Mouse (Mus musculus) brain, embryonic 14.5 days (tissue): ENCODE data around the gene Pdzd4.

Source experiments
- CTCF ChIP-seq: fragments of 200-500 bp; IDR thresholded peaks from 2 replicates; pipeline ENCODE4 v1.5.1; 2012; ENCODE audit warnings: inconsistent platforms, mild to moderate bottlenecking, moderate library complexity, borderline replicate concordance; ENCODE audit not compliant: insufficient read depth, insufficient read length; ENCODE audit errors: extremely low read depth
- POLR2A ChIP-seq: fragments of 200-500 bp; IDR thresholded peaks from 2 replicates; pipeline ENCODE4 v1.6.1; 2012; ENCODE audit warnings: mild to moderate bottlenecking, inconsistent platforms, borderline replicate concordance; ENCODE audit not compliant: poor library complexity, insufficient read depth, insufficient read length, severe bottlenecking; ENCODE audit errors: extremely low read depth

- no peak for TF ChIP-seq CTCF
- TF ChIP-seq POLR2A: no peak
Measured at GRCm38 (mm10) chrX:73867852-73868251, 43.1 kb upstream of the Pdzd4 start.
